Comparison of ENCODE assay signal across 8 mouse cellular contexts in genomic region chr7:136496335-136497242, GRCm38 (mm10).
DNase-seq lines count a peak whose midpoint lies in the region; ATAC-seq and TF ChIP-seq lines count a peak whose summit lies in the region.

No protein-coding gene starts in this region.

- ATAC-seq in lung, embryonic 15.5 days (ENCODE audit: borderline replicate concordance, extremely low read depth, low FRiP score, low TSS enrichment) = no peak
- ATAC-seq in forebrain, postnatal 0 days = no peak
- no peak for ATAC-seq in neural tube, embryonic 15.5 days (ENCODE audit: low FRiP score)

- no peaks in the 10 kb centered on the region for H3K36me3 ChIP-seq in lung, embryonic 15.5 days
- H3K36me3 ChIP-seq in forebrain, postnatal 0 days (ENCODE audit: insufficient read depth) = no peaks in the 10 kb centered on the region
- H3K36me3 ChIP-seq in neural tube, embryonic 15.5 days = no peaks in the 10 kb centered on the region

- H3K9ac ChIP-seq in lung, embryonic 15.5 days = no peak overlapping the region
- no peak overlapping the region for H3K9ac ChIP-seq in forebrain, postnatal 0 days
- peak overlapping the region; percentile 36; the same call in 1 of the 2 replicates for H3K9ac ChIP-seq in neural tube, embryonic 15.5 days (replicated peaks)

- no peaks in the 10 kb centered on the region for H3K9me3 ChIP-seq in lung, embryonic 15.5 days
- no peaks in the 10 kb centered on the region for H3K9me3 ChIP-seq in forebrain, postnatal 0 days (ENCODE audit: low read length)
- H3K9me3 ChIP-seq in neural tube, embryonic 15.5 days (replicated peaks) = no peaks in the 10 kb centered on the region

- no peaks in the 10 kb centered on the region for H3K4me1 ChIP-seq in lung, embryonic 15.5 days
- H3K4me1 ChIP-seq in forebrain, postnatal 0 days (ENCODE audit: insufficient read depth) = 0 out of 2 replicates have a peak, but pooled peaks cover 6% of the 10 kb centered on the region
- peaks cover 57% of the 10 kb centered on the region for H3K4me1 ChIP-seq in neural tube, embryonic 15.5 days

- H3K27me3 ChIP-seq in lung, embryonic 15.5 days = peaks cover 46% of the 10 kb centered on the region
- H3K27me3 ChIP-seq in forebrain, postnatal 0 days (ENCODE audit: insufficient read depth, low read length) = peaks cover 77% of the 10 kb centered on the region
- H3K27me3 ChIP-seq in neural tube, embryonic 15.5 days (replicated peaks) = 0 out of 2 replicates have a peak, but pooled peaks cover 6% of the 10 kb centered on the region

- H3K4me2 ChIP-seq in lung, embryonic 15.5 days = peak overlapping the region; percentile 12; the same call in 1 of the 2 replicates
- H3K4me2 ChIP-seq in forebrain, postnatal 0 days (ENCODE audit: low read depth) = peak overlapping the region; percentile 20
- H3K4me2 ChIP-seq in neural tube, embryonic 15.5 days = peak overlapping the region; percentile 46

- H3K27ac ChIP-seq in lung, embryonic 15.5 days = no peak overlapping the region
- H3K27ac ChIP-seq in forebrain, postnatal 0 days (ENCODE audit: low read depth, low read length) = no peak overlapping the region
- H3K27ac ChIP-seq in neural tube, embryonic 15.5 days (replicated peaks) = peak overlapping the region; percentile 79

- DNase-seq in lung, postnatal 25 days (ENCODE audit: low spot score) = no peak
- no peak for DNase-seq in forebrain, postnatal 0 days
- DNase-seq in left cerebral cortex, adult 9 months (ENCODE audit: low spot score in 2 of 2) = peak; percentile 22 to 51
- DNase-seq in adrenal gland, adult (ENCODE audit: inconsistent age in 2 of 2, low spot score in 1 of 2) = no peak
- no peak for DNase-seq in cerebellum, adult 8-10 months
- no peak for DNase-seq in spleen, adult 12 weeks (ENCODE audit: low spot score)

- no peak overlapping the region for H3K4me3 ChIP-seq in lung, embryonic 15.5 days
- H3K4me3 ChIP-seq in forebrain, postnatal 0 days (ENCODE audit: low read depth, low read length) = no peak overlapping the region
- H3K4me3 ChIP-seq in neural tube, embryonic 15.5 days (replicated peaks) = peak overlapping the region; percentile 10; the same call in 1 of the 2 replicates

- TF ChIP-seq CTCF in forebrain, postnatal 0 days (IDR thresholded peaks at IDR 0.05; ENCODE audit: low read depth) = no peak

- 54% methylated on average over 19 of the region's 19 CpGs for WGBS in lung, embryonic 15.5 days
- 23% methylated on average over 19 of the region's 19 CpGs for WGBS in forebrain, postnatal 0 days
- 19% methylated on average over 19 of the region's 19 CpGs for WGBS in neural tube, embryonic 15.5 days

Comparison
In these comparisons a context has a peak if more than half of its experiments do, and no peak if none do; other contexts are left out.
1. DNase-seq: peak in left cerebral cortex, adult 9 months (2 of 2); none in lung, postnatal 25 days (single experiment), forebrain, postnatal 0 days (single experiment), adrenal gland, adult (0 of 2), cerebellum, adult 8-10 months (single experiment) and spleen, adult 12 weeks (single experiment).
2. Peak in every context shown above with its lines, with median percentiles within 50 percentile points of each other: H3K4me2 ChIP-seq.